Mouse (Mus musculus) stomach, embryonic 16.5 days (tissue): Measurements from ENCODE around the gene Ap5s1. TPM values are rescaled to one million over a fixed set of nuclear protein-coding genes. Genes with fewer than 3 reads are reported as not detected.

ENCODE experiments used
- ATAC-seq: fragments of 200-750 bp; cut with Nextera tagmentation; 2 replicates; pipeline ENCODE4 v1.8.0; 2017; ENCODE audit warnings: moderate number of reproducible peaks, moderate TSS enrichment; ENCODE audit not compliant: insufficient read depth, low FRiP score
- H3K27ac ChIP-seq: fragments of 300-500 bp; sonication (generic); 2 replicates; pipeline ENCODE4 v1.5.1; 2014; ENCODE audit warnings: low read length
- H3K27me3 ChIP-seq: fragments of 300-500 bp; sonication (generic); 2 replicates; pipeline ENCODE4 v1.6.1; 2014; ENCODE audit warnings: low read length, control low read depth, mixed read lengths; ENCODE audit not compliant: control insufficient read depth, insufficient read depth
- H3K36me3 ChIP-seq: fragments of 300-500 bp; sonication (generic); 2 replicates; pipeline ENCODE4 v1.6.1; 2014; ENCODE audit warnings: low read length; ENCODE audit not compliant: control insufficient read depth, insufficient read depth
- H3K4me1 ChIP-seq: fragments of 300-500 bp; sonication (generic); 2 replicates; pipeline ENCODE4 v1.6.1; 2014; ENCODE audit warnings: low read length, control low read depth, mixed read lengths; ENCODE audit not compliant: control insufficient read depth, insufficient read depth
- H3K4me2 ChIP-seq: fragments of 300-500 bp; sonication (generic); 2 replicates; pipeline ENCODE4 v1.6.1; 2014; ENCODE audit warnings: low read depth, low read length, mixed read lengths
- H3K4me3 ChIP-seq: fragments of 300-500 bp; sonication (generic); replicated peaks from 2 replicates; pipeline ENCODE4 v1.5.1; 2014; ENCODE audit warnings: mild to moderate bottlenecking, low read length
- H3K9ac ChIP-seq: fragments of 300-500 bp; sonication (generic); 2 replicates; pipeline ENCODE4 v1.6.1; 2014; ENCODE audit warnings: low read length
- H3K9me3 ChIP-seq: fragments of 300-500 bp; sonication (generic); replicated peaks from 2 replicates; pipeline ENCODE4 v1.6.1; 2016; ENCODE audit warnings: low read length, control low read depth; ENCODE audit not compliant: control insufficient read depth
- WGBS: fragments of 180-500 bp; shearing (Covaris S2); extraction: QIAGEN DNeasy Blood & Tissue Kit; methylation state at CpG from one replicate; pipeline ENCODE4 v1.1.7; 2014; 5-methylcytosine and 5-hydroxymethylcytosine counted together
- polyA plus RNA-seq: library from polyadenylated mRNA; unstranded; fragments of >200 nt; fragmentation: Nextera tagmentation; extraction: Ambion mirVana; gene quantifications from 2 replicates; pipeline ENCODE4 v1.2.1, GENCODE M21; 2015

The Ap5s1 gene
- polyA plus RNA-seq, 1 experiment from 2014 or later = 26.4 TPM

DNA sequence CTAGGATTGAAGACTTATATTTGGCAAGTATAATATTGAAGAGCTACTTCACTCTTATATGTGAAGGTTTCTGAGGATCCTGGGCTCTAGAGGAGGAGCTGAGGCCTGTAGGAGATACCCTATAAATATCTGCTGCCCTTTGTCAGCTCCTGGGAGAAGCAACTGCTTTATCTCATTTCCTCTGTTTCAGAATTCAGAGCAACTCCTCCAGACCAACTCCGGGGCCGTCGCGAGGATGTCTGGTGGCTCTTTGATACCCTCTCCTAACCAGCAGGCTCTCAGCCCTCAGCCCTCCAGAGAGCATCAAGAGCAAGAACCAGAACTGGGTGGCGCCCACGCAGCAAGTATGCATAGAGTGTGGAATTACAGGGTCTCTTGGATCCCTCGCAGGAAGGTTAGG, 36.1 kb downstream of the Ap5s1 start:
- Histone ChIP-seq H3K4me1 (no peaks in the 10 kb centered on the region), H3K4me3 (no peak overlapping the region), H3K27me3 (no peaks in the 10 kb centered on the region), H3K36me3 (peaks cover 41% of the 10 kb centered on the region), H3K4me2 (no peak overlapping the region), H3K9ac (no peak overlapping the region), H3K27ac (no peak overlapping the region), H3K9me3 (no peaks in the 10 kb centered on the region)
- WGBS = 82% methylated on average over 7 of the region's 7 CpGs
- no peak for ATAC-seq

- Histone ChIP-seq H3K27ac (peak overlapping the region; percentile 71), H3K9ac (peak overlapping the region; percentile 46; the same call in 1 of the 2 replicates), H3K4me1 (peaks cover 11% of the 10 kb centered on the region), H3K27me3 (no peaks in the 10 kb centered on the region), H3K36me3 (no peaks in the 10 kb centered on the region), H3K4me3 (no peak overlapping the region), H3K4me2 (peak overlapping the region; percentile 33), H3K9me3 (no peaks in the 10 kb centered on the region)
- peak; percentile 88 for ATAC-seq
- WGBS = 10% methylated on average over 7 of the region's 7 CpGs
Measured at GRCm38 (mm10) chr2:131253681-131254328, 46.9 kb downstream of the Ap5s1 start.

DNA sequence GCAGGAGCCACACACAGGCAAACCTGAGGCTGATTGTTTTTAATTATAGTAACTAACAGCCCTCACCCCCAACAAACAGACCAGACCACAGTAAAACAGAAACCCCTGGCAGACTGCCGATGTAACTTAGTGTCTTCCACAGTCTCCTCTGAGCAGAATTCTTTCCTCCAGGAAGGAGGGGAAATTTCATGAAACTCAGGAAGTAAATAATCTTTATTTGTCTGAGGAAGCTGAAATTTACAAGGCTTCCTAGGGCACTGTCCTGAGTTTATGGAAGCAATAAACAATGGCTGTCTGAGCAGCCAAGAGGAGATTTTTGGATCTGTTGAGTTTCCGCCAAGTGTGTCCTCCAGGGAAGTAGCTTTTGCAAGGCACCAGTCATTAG, 47.4 kb downstream of the Ap5s1 start:
- Histone ChIP-seq H3K36me3 (no peaks in the 10 kb centered on the region), H3K9me3 (no peaks in the 10 kb centered on the region), H3K4me2 (peak overlapping the region; percentile 33), H3K27ac (peak overlapping the region; percentile 71), H3K9ac (peak overlapping the region; percentile 46; the same call in 1 of the 2 replicates), H3K4me1 (peaks cover 11% of the 10 kb centered on the region), H3K27me3 (no peaks in the 10 kb centered on the region), H3K4me3 (no peak overlapping the region)
- no peak; the same call in 1 of the 2 replicates for ATAC-seq
- 54% methylated on average over 2 of the region's 2 CpGs for WGBS

DNA sequence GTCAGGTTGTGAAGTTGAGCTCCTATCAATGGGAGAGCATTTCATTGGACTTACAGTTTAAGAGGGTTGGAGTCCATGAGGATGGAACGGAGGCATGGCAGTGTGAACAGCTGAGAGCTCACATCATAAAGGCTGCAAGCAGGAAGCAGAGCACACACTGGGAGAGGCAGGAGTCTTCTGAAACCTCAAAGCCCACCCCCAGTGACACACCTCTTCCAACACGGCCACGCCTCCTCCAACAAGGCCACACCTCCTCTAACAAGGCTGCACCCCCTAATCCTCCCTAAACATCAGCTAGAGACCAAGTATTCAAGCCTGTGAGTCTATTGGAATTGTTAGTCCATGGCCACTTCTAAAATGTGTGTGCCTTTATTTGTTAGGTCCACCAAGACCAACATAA, 48.9 kb downstream of the Ap5s1 start:
- H3K9ac ChIP-seq = no peak overlapping the region
- no peaks in the 10 kb centered on the region for H3K9me3 ChIP-seq
- H3K4me3 ChIP-seq = no peak overlapping the region
- no peaks in the 10 kb centered on the region for H3K27me3 ChIP-seq
- peaks cover 16% of the 10 kb centered on the region for H3K4me1 ChIP-seq
- ATAC-seq = no peak
- no peak overlapping the region for H3K27ac ChIP-seq
- no peaks in the 10 kb centered on the region for H3K36me3 ChIP-seq
- 59% methylated on average over 3 of the region's 3 CpGs for WGBS
- no peak overlapping the region for H3K4me2 ChIP-seq

DNA sequence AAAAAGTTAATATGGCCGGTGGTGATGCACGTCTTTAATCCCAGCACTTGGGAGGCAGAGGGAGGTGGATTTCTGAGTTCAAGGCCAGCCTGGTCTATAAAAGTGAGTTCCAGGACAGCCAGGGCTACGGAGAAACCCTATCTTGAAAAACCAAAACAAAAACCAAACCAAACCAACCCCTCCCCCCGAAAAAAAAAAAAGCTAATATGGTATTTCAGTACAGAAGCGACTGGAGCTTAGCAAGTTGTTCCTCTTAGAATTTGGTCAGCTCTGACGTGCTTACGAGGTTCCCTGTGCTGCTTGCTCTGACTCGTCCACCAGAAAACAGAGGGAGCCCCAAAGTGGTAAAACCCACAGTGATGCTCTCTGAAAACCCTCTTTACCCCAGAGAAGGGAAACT, 51.8 kb downstream of the Ap5s1 start:
- no peak for ATAC-seq

DNA sequence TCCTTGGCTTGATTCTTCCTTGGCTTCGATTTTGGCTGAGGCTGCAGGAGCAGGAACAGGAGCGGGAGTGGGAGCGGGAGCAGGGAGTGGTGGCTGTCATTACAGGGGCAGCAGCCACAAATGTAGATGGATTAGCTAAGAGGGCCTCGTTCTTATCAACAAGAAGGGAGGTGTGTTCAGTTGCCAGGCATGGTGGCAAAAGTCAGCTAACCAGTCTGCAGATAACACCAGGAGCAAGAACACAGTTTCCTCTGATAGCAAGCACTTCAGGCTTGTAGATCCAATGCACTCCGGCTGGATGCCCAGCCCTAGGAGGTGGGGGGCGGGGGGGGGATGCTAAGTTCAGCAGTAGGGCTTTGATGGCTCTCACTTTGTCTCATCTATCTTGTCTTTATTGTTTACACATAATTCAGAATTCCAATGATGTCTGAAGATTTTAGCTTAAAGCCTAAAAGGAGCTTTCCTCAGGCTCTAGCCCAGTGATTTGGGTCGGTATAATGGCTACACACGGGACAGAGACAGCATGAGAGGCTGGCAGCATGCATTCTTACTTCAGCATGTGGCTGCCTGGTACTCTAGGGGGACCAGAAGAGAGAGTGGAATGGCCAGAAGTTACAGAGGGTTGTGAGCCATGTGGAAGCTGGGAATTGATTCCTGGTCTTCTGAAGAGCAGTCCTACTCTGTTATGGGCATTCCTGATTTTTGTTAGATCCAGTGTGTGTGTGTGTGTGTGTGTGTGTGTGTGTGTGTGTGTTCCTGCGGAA, 53.8 kb downstream of the Ap5s1 start:
- Histone ChIP-seq H3K4me2 (no peak overlapping the region), H3K27me3 (no peaks in the 10 kb centered on the region), H3K4me3 (no peak overlapping the region), H3K9me3 (no peaks in the 10 kb centered on the region), H3K4me1 (peaks cover 21% of the 10 kb centered on the region), H3K27ac (peak overlapping the region; percentile 96; the same call in 1 of the 2 replicates), H3K36me3 (no peaks in the 10 kb centered on the region), H3K9ac (peak overlapping the region; percentile 32; the same call in 1 of the 2 replicates)
- WGBS = 22% methylated on average over 9 of the region's 9 CpGs
- ATAC-seq = no peak

More for the DNA sequence above, 51.8 kb downstream of the Ap5s1 start:
- no peaks in the 10 kb centered on the region for H3K27me3 ChIP-seq
- H3K4me2 ChIP-seq = no peak overlapping the region
- H3K36me3 ChIP-seq = no peaks in the 10 kb centered on the region
- no peak overlapping the region for H3K27ac ChIP-seq
- no peaks in the 10 kb centered on the region for H3K9me3 ChIP-seq
- peaks cover 10% of the 10 kb centered on the region; the same call in 1 of the 2 replicates for H3K4me1 ChIP-seq
- WGBS = 74% methylated on average over 8 of the region's 8 CpGs
- H3K9ac ChIP-seq = no peak overlapping the region
- H3K4me3 ChIP-seq = no peak overlapping the region

GRCm38 (mm10) chr2:131261481-131262212, 54.8 kb downstream of the Ap5s1 start:
- WGBS = 5% methylated on average over 10 of the region's 10 CpGs
- Histone ChIP-seq H3K27me3 (no peaks in the 10 kb centered on the region), H3K9ac (peak overlapping the region; percentile 84), H3K27ac (peak overlapping the region; percentile 96; the same call in 1 of the 2 replicates), H3K4me1 (peaks cover 21% of the 10 kb centered on the region), H3K4me3 (peak overlapping the region; percentile 85), H3K36me3 (no peaks in the 10 kb centered on the region), H3K4me2 (peak overlapping the region; percentile 55), H3K9me3 (no peaks in the 10 kb centered on the region)
- peak; percentile 57 for ATAC-seq

GRCm38 (mm10) chr2:131262213-131262672, 55.4 kb downstream of the Ap5s1 start, which contains the start of gene Pank2:
Gene Pank2 (plus strand): TSS chr2:131262495.
- peak; percentile 99 for ATAC-seq
- Histone ChIP-seq H3K4me3 (peak within 1 kb of the TSS; percentile 85), H3K9me3 (no peaks in the 10 kb centered on the region), H3K36me3 (no peaks in the 10 kb centered on the region), H3K4me1 (peaks cover 21% of the 10 kb centered on the region), H3K27ac (peak within 1 kb of the TSS; percentile 99), H3K4me2 (peak within 1 kb of the TSS; percentile 66), H3K9ac (peak within 1 kb of the TSS; percentile 98), H3K27me3 (no peaks in the 10 kb centered on the region)
- WGBS = under 1% methylated on average over 49 of the region's 49 CpGs
